Mouse (Mus musculus) midbrain, postnatal 0 days (tissue): Measurements from ENCODE around the gene I0C0044D17Rik. TPM values are rescaled to one million over a fixed set of nuclear protein-coding genes. Genes with fewer than 3 reads are reported as not detected.
"Not testable (repeated sequence)": the region's sequence is repeated elsewhere in the genome, so short reads cannot be mapped to it uniquely, and the experiment has no call there.

Experiments used
- ATAC-seq: fragments of 200-750 bp; cut with Nextera tagmentation; 2 replicates; pipeline ENCODE4 v1.8.0; 2017; ENCODE audit warnings: moderate number of reproducible peaks, mild to moderate bottlenecking, moderate TSS enrichment, moderate library complexity; ENCODE audit not compliant: low FRiP score
- DNase-seq: peaks from one replicate; pipeline ENCODE4 v3.0.0-alpha.2; 2015; ENCODE audit warnings: low spot score
- H3K27ac ChIP-seq: fragments of 300-500 bp; sonication (generic); 2 replicates; pipeline ENCODE4 v1.5.1; 2014; ENCODE audit warnings: low read depth, mild to moderate bottlenecking, low read length, mixed read lengths
- H3K27me3 ChIP-seq: fragments of 300-500 bp; sonication (generic); 2 replicates; pipeline ENCODE4 v1.6.1; 2014; ENCODE audit warnings: low read length, control low read depth, mixed read lengths; ENCODE audit not compliant: insufficient read depth
- H3K36me3 ChIP-seq: fragments of 300-500 bp; sonication (generic); 2 replicates; pipeline ENCODE4 v1.6.1; 2014; ENCODE audit warnings: low read length, control low read depth, mixed read lengths; ENCODE audit not compliant: insufficient read depth
- H3K4me1 ChIP-seq: fragments of 300-500 bp; sonication (generic); 2 replicates; pipeline ENCODE4 v1.6.1; 2014; ENCODE audit warnings: mild to moderate bottlenecking, control low read depth, antibody characterized with exemption, low read length, mixed read lengths; ENCODE audit not compliant: insufficient read depth
- H3K4me2 ChIP-seq: fragments of 300-500 bp; sonication (generic); 2 replicates; pipeline ENCODE4 v1.6.1; 2014; ENCODE audit warnings: low read depth, mild to moderate bottlenecking, low read length, mixed read lengths; ENCODE audit not compliant: poor library complexity, severe bottlenecking
- H3K4me3 ChIP-seq: fragments of 300-500 bp; sonication (generic); 2 replicates; pipeline ENCODE4 v1.5.1; 2014; ENCODE audit warnings: low read depth, mild to moderate bottlenecking, low read length, moderate library complexity
- H3K9ac ChIP-seq: fragments of 300-500 bp; sonication (generic); replicated peaks from 2 replicates; pipeline ENCODE4 v1.6.1; 2014; ENCODE audit warnings: mild to moderate bottlenecking, low read length, moderate library complexity, mixed read lengths; ENCODE audit not compliant: poor library complexity, severe bottlenecking
- H3K9me3 ChIP-seq: fragments of 300-500 bp; sonication (generic); 2 replicates; pipeline ENCODE4 v1.6.1; 2016; ENCODE audit warnings: low read length, control low read depth
- CTCF ChIP-seq: IDR thresholded peaks from 2 replicates; pipeline ENCODE4 v1.5.1; 2016; ENCODE audit warnings: antibody characterized with exemption, mild to moderate bottlenecking
- WGBS: fragments of 180-500 bp; shearing (Covaris S2); extraction: QIAGEN DNeasy Blood & Tissue Kit; methylation state at CpG from one replicate; pipeline ENCODE4 v1.1.7; 2014; 5-methylcytosine and 5-hydroxymethylcytosine counted together
- polyA plus RNA-seq: library from polyadenylated mRNA; unstranded; fragments of >200 nt; fragmentation: Nextera tagmentation; extraction: Ambion mirVana; gene quantifications from 2 replicates; pipeline ENCODE4 v1.2.1, GENCODE M21; 2015
- total RNA-seq: library from RNA; depleted of rRNA; stranded (reverse); fragments of >200 nt; gene quantifications from 2 replicates; pipeline ENCODE4 v1.2.3, GENCODE M21; 2014

I0C0044D17Rik gene
- total and polyA plus RNA-seq, 2 experiments from 2014 or later, result not detected

DNA sequence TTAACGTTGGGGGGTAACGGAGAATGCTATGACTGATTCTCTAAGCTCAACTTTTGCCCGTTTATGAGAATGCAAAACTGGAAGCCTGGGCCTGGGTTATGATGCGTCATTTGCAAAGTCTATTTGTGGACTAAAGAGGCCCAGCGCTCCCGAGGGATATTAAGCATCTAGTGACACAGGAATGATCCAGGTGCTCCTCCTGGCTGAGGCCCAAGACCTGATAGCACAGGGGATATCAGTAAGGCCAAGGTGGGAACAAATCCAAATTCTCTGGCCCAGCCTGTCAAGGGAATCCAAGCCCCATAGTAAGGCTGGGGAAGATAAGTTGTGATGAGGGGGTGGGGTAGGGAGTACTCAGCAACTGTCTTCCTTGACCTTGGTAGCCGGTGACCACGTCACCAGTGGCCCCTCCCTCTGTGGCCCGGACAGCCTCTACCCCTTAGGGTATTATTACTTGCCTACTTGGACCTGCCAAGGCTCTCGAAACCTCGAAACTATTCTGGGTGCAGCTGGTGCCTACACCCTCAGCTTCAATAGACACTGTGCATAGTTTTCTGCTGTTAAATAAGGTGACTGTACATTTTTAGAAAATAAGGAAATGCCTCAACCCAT lies 33.5 kb upstream of the I0C0044D17Rik start:
- H3K27ac ChIP-seq, result no peak overlapping the region
- H3K36me3 ChIP-seq, result no peaks in the 10 kb centered on the region
- WGBS, result 85% methylated on average over 11 of the region's 11 CpGs
- ATAC-seq, result no peak
- TF ChIP-seq CTCF, result no peak
- H3K27me3 ChIP-seq, result no peaks in the 10 kb centered on the region
- DNase-seq, result no peak
- no peaks in the 10 kb centered on the region for H3K9me3 ChIP-seq
- no peak overlapping the region for H3K9ac ChIP-seq
- no peak overlapping the region for H3K4me3 ChIP-seq
- no peak overlapping the region for H3K4me2 ChIP-seq
- no peaks in the 10 kb centered on the region for H3K4me1 ChIP-seq

DNA sequence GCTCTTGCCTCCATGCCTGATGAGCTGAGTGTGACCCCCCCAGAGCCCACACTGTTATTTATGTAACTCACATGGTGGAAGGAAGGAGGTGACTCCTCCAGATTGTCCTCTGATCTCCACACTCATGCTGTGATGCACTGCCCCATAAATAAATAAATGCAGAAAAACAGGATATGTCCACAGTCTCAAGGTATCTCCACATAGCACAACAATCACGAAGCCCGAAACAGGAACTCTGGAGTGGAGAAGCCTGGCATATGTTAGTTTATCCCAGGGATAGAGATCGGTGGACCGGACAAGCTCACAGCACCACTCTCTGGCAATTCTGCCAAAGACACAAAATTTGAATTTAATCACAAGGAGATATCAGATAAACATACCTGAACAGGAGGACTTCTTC lies 30.3 kb upstream of the I0C0044D17Rik start:
- TF ChIP-seq CTCF, result no peak
- Histone ChIP-seq H3K36me3 (no peaks in the 10 kb centered on the region), H3K27ac (no peak overlapping the region), H3K27me3 (no peaks in the 10 kb centered on the region), H3K4me1 (no peaks in the 10 kb centered on the region), H3K9ac (no peak overlapping the region), H3K4me2 (no peak overlapping the region), H3K4me3 (no peak overlapping the region), H3K9me3 (no peaks in the 10 kb centered on the region)
- ATAC-seq (no peak), DNase-seq (no peak)
- 86% methylated on average over 4 of the region's 4 CpGs for WGBS

DNA sequence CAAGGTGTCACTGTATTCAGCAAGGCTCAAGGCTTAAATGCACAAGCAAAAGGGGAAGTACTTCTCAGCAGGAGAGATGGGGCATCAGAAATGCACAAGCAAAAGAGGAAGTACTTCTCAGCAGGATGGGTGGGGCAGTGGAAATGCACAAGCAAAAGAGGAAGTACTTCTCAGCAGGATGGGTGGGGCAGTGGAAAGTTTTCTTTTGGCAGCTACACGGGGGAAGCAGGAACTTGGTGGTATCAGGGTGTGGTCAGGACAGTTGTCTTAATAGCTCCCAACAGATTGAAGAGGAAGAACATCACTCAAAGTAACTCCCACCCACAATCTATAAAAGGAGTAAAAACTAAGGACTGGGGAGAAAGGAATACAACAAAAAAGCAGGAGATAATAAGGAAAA lies 26.8 kb upstream of the I0C0044D17Rik start:
- not testable (repeated sequence) for H3K4me3 ChIP-seq, H3K27me3 ChIP-seq, ATAC-seq, H3K9me3 ChIP-seq, H3K9ac ChIP-seq, H3K36me3 ChIP-seq, H3K4me2 ChIP-seq, H3K27ac ChIP-seq, H3K4me1 ChIP-seq, DNase-seq
- WGBS, result 89% methylated on average over 1 of the region's 1 CpGs

DNA sequence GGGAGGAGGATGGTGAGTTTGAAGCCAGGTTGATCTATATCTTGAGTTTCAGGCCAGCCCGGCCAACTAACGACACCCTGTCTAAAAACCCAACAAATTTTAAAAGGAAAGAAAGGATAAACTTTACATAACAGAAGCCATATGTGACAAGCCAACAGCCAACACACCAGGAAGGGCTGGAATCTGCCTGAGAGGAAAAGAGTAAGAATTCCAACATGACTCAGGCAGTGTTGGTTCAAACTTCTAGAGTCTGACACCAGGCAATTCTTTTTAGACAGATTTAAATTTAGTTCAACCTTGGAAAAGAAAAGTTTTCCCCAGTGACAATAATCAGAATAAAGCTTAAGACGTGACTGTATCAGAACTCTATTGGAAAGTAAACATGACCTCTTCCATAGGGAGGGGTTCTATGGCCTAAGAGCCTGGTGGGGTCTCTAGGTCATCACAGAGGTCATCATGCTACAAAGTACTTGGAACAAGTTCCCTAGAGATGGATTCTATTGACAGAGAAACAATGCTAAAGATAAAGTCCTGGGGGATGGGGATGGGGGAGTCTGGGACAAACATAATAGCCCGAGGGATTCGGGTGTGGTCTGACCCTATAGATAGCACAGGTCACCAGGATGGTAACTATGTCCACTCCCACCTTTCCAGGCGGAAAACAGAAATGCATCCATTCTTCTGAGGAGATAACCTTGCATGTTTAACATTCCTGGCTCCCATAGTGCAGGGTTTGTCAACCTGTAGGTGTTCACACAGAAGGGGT lies 23.7 kb upstream of the I0C0044D17Rik start:
- Histone ChIP-seq H3K36me3 (no peaks in the 10 kb centered on the region), H3K27me3 (no peaks in the 10 kb centered on the region), H3K4me3 (no peak overlapping the region), H3K4me1 (no peaks in the 10 kb centered on the region), H3K9me3 (no peaks in the 10 kb centered on the region), H3K9ac (no peak overlapping the region), H3K4me2 (no peak overlapping the region), H3K27ac (no peak overlapping the region)
- no peak for ATAC-seq
- no peak for TF ChIP-seq CTCF
- no peak for DNase-seq
- 82% methylated on average over 6 of the region's 6 CpGs for WGBS

DNA sequence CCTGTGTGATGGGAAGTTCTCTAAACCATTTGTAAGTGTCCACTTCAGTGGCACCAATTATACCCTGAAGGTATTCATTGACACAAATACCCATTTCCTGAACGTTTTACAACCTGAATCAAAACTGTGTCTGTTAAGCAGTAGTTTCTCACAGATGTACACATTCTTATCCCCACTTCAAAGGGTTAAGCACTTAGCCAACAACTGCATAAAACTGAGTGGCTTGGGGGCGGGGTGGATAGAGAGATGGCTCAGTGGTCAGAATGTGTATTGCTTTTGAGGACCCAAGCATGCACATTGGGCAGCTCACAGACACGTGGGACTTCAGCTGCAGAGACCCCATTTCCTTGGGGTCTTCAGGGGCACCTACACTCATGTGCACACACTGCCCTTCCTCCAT lies 22.8 kb upstream of the I0C0044D17Rik start:
- Histone ChIP-seq H3K9me3 (no peaks in the 10 kb centered on the region), H3K27me3 (no peaks in the 10 kb centered on the region), H3K9ac (no peak overlapping the region), H3K4me1 (no peaks in the 10 kb centered on the region), H3K4me3 (no peak overlapping the region), H3K27ac (no peak overlapping the region), H3K36me3 (no peaks in the 10 kb centered on the region), H3K4me2 (no peak overlapping the region)
- WGBS, result 60% methylated on average over 3 of the region's 3 CpGs
- ATAC-seq (no peak), DNase-seq (no peak)
- TF ChIP-seq CTCF, result no peak

DNA sequence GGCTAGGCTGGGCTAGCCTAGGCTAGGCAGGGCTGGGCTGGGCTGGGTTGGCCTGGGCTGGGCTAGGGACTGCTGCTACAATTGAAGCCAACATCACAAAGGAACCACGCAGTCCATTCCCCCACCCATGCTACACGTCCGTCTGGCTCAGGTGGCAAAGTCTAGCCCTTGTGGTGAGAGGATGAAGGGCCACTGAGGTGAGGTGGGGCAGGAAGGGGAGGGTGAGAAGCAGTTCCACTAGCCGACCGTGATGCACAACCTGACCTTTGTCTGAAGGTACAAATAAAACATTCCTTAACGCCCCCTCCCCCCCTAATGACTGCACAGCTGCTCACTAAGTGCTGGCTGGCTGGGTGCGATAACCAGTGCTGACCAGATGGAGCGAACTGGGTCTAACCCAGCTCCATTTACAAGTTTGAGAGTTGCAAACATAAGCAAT lies 22.1 kb upstream of the I0C0044D17Rik start:
- Histone ChIP-seq H3K27ac (no peak overlapping the region), H3K4me3 (no peak overlapping the region), H3K27me3 (no peaks in the 10 kb centered on the region), H3K4me2 (no peak overlapping the region), H3K9ac (no peak overlapping the region), H3K4me1 (no peaks in the 10 kb centered on the region), H3K9me3 (no peaks in the 10 kb centered on the region), H3K36me3 (no peaks in the 10 kb centered on the region)
- no peak for DNase-seq
- TF ChIP-seq CTCF, result no peak
- no peak for ATAC-seq
- 82% methylated on average over 8 of the region's 8 CpGs for WGBS
